Mouse (Mus musculus): ENCODE data around the gene Eya2. TPM values are rescaled to one million over a fixed set of nuclear protein-coding genes. Genes with fewer than 3 reads are reported as not detected.
A peak's percentile ranks its signal among the peaks of the same experiment; 100 is the strongest.

Eya2 gene
- polyA plus RNA-seq, 2 experiments: 18.8 to 32.6 TPM

DNA sequence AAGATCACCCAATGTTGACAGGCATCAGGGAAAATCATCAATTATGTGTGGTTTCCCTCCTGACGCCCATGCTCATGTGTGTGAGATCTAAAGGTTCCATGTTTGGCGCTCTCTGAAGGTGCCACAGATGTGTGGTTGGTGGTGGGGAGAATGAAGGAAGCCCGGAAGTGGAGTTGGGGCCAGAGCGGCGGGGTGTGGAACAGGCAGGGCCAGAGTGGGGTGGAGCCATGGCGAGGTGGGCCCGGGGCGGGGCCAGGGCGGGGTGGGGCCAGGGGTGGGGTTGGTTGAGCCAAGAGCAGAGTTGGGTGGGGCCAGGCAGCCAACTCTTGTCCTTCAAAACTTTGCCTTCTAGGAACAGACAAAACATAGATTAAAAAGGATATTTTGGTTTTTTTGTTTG is 113.4 kb downstream of the Eya2 start:
- H3K4me1 ChIP-seq (ENCODE audit: control insufficient read depth, insufficient read depth, low read length): no peaks in the 10 kb centered on the region
- no peaks in the 10 kb centered on the region for H3K9me3 ChIP-seq (ENCODE audit: control insufficient read depth, low read length)
- ATAC-seq (ENCODE audit: low FRiP score, low read depth) (no peak), DNase-seq (ENCODE audit: low spot score) (no peak)
- no peak overlapping the region for H3K9ac ChIP-seq (ENCODE audit: low read depth, low read length, severe bottlenecking)
- no peaks in the 10 kb centered on the region for H3K27me3 ChIP-seq (ENCODE audit: control insufficient read depth, insufficient read depth, low read length)
- H3K4me2 ChIP-seq (replicated peaks; ENCODE audit: low read depth, low read length, severe bottlenecking): no peak overlapping the region
- H3K27ac ChIP-seq (replicated peaks; ENCODE audit: low read depth, low read length): no peak overlapping the region
- no peak overlapping the region for H3K4me3 ChIP-seq (replicated peaks; ENCODE audit: low read length)
- WGBS: 68% methylated on average over 9 of the region's 9 CpGs
- no peaks in the 10 kb centered on the region for H3K36me3 ChIP-seq (ENCODE audit: control insufficient read depth, insufficient read depth, low read length)
- no peak for TF ChIP-seq POLR2A (IDR thresholded peaks at IDR 0.05; ENCODE audit: borderline replicate concordance, extremely low read depth, insufficient read depth, insufficient read length)

DNA sequence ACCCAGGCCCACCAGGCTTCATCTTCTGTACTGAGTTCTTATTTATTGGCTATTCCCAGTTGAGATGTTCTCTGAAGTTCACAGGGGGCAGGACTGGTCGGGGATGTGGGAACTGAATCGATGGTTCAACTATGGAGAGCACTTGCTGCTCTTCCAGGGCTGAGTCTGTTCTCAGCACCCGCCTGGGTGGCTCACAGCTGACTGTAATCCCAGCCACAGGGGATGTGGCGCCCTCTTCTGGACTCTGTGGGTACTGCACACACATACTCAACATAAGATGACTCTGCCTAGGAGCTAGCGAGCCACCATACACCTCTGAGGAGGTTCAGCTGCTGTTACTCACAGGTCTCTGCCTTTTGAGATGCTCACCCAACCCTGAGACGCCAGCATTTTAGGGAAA is 121.9 kb downstream of the Eya2 start:
- Histone ChIP-seq H3K27me3 (ENCODE audit: control insufficient read depth, insufficient read depth, low read length) (no peaks in the 10 kb centered on the region), H3K36me3 (ENCODE audit: control insufficient read depth, insufficient read depth, low read length) (no peaks in the 10 kb centered on the region), H3K9ac (ENCODE audit: low read depth, low read length, severe bottlenecking) (no peak overlapping the region), H3K27ac (replicated peaks; ENCODE audit: low read depth, low read length) (no peak overlapping the region), H3K4me1 (ENCODE audit: control insufficient read depth, insufficient read depth, low read length) (no peaks in the 10 kb centered on the region), H3K9me3 (ENCODE audit: control insufficient read depth, low read length) (no peaks in the 10 kb centered on the region), H3K4me3 (replicated peaks; ENCODE audit: low read length) (no peak overlapping the region), H3K4me2 (replicated peaks; ENCODE audit: low read depth, low read length, severe bottlenecking) (no peak overlapping the region)
- DNase-seq (ENCODE audit: low spot score): no peak
- no peak for TF ChIP-seq POLR2A (IDR thresholded peaks at IDR 0.05; ENCODE audit: borderline replicate concordance, extremely low read depth, insufficient read depth, insufficient read length)
- WGBS: 86% methylated on average over 6 of the region's 6 CpGs
- ATAC-seq (ENCODE audit: low FRiP score, low read depth): no peak

DNA sequence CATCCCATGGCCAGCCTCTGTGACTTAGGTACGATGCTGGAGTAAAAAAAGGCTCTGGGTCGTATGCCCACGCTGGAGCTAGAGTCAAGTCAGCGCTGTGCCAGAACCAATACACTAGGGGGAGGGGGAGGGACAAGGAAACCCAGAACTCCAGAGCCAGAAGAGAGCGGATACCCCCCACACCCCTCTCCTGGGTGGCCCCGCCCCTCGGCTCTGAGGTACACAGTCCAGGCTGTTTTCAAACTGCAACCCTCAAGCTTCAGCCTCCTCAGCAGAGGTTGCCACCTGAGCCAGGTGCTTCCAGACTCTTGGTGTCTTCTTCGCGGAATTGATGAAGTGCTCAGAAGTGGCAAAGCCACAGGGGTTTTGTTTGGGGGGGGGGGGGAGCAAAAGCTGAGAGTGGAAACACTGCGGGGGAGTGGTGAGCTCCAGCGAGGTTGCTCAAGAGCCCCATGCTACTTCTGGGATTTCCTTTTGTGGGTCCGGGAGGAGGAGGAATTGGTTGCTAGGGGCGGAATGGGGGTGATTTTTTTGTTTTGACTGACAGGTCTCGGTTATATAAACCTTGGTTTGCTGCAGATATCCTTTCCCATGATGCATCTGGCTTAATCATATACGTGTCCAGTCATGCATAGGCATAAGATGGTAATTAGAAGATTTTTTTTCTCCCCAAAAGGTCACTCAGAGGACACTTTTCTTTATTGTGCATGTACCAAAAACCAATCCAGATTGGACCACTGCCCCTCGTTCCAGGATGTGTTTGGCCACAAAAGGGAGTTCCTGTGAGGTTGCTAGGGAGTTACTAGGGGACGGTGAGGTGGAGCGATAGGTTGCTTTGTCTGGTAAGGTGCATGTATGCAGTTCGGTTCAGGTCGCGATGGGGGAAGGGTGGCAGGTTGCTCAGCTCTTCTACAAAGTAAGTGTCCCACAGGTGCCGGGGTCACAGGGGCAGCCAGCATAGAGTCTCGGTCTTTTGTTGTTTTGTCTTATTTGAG is 122.6 kb downstream of the Eya2 start:
- DNase-seq (ENCODE audit: low spot score) (no peak), ATAC-seq (ENCODE audit: low FRiP score, low read depth) (no peak)
- Histone ChIP-seq H3K27ac (replicated peaks; ENCODE audit: low read depth, low read length) (no peak overlapping the region), H3K36me3 (ENCODE audit: control insufficient read depth, insufficient read depth, low read length) (no peaks in the 10 kb centered on the region), H3K4me3 (replicated peaks; ENCODE audit: low read length) (no peak overlapping the region), H3K9me3 (ENCODE audit: control insufficient read depth, low read length) (no peaks in the 10 kb centered on the region), H3K4me1 (ENCODE audit: control insufficient read depth, insufficient read depth, low read length) (no peaks in the 10 kb centered on the region), H3K9ac (ENCODE audit: low read depth, low read length, severe bottlenecking) (no peak overlapping the region), H3K27me3 (ENCODE audit: control insufficient read depth, insufficient read depth, low read length) (no peaks in the 10 kb centered on the region), H3K4me2 (replicated peaks; ENCODE audit: low read depth, low read length, severe bottlenecking) (no peak overlapping the region)
- 71% methylated on average over 23 of the region's 23 CpGs for WGBS
- TF ChIP-seq POLR2A (IDR thresholded peaks at IDR 0.05; ENCODE audit: borderline replicate concordance, extremely low read depth, insufficient read depth, insufficient read length): no peak

DNA sequence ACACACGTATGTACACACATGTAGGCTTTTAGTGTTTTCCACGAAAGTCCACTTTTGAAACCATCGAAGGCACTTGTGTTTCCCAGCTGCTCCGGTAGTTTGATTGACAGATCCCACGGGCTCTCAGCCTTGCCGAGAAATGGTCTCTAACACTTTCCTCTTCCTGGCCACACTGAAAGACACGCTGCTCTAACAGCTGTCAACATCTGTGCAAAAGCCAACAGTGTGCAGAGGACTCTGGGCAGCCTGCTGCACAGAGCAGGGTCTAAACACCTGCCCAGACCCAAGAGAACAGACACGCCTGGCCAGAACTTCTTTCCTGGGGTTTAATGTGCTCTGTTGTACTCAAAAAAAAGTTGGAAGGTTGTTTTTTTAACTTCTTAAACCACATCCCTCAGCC is 124.5 kb downstream of the Eya2 start:
- DNase-seq (ENCODE audit: low spot score) (peak; percentile 48), ATAC-seq (ENCODE audit: low FRiP score, low read depth) (peak; percentile 63; the same call in 1 of the 2 replicates)
- Histone ChIP-seq H3K4me1 (ENCODE audit: control insufficient read depth, insufficient read depth, low read length) (no peaks in the 10 kb centered on the region), H3K9me3 (ENCODE audit: control insufficient read depth, low read length) (no peaks in the 10 kb centered on the region), H3K4me3 (replicated peaks; ENCODE audit: low read length) (no peak overlapping the region), H3K4me2 (replicated peaks; ENCODE audit: low read depth, low read length, severe bottlenecking) (no peak overlapping the region), H3K36me3 (ENCODE audit: control insufficient read depth, insufficient read depth, low read length) (no peaks in the 10 kb centered on the region), H3K27me3 (ENCODE audit: control insufficient read depth, insufficient read depth, low read length) (no peaks in the 10 kb centered on the region), H3K27ac (replicated peaks; ENCODE audit: low read depth, low read length) (no peak overlapping the region), H3K9ac (ENCODE audit: low read depth, low read length, severe bottlenecking) (no peak overlapping the region)
- 63% methylated on average over 8 of the region's 8 CpGs for WGBS
- TF ChIP-seq POLR2A (IDR thresholded peaks at IDR 0.05; ENCODE audit: borderline replicate concordance, extremely low read depth, insufficient read depth, insufficient read length): no peak

DNA sequence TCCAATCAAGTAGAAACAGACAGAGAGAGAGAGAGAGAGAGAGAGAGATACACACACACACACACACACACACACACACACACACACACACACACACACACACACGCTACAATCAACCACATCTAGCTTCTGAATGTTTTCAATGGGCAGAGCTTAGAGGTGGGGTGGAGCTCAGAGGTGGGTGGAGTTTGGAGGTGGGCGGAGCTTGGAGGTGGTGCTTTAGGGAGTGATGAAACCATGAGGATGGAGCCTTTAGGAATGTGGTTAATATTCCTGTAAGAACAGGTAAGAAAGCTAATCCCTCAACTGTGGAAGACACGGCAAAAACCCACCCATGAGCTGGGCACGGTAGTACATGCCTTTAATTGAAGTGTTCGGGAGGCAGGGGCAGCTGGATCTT is 127.1 kb downstream of the Eya2 start:
- H3K9me3 ChIP-seq (ENCODE audit: control insufficient read depth, low read length): no peaks in the 10 kb centered on the region
- 76% methylated on average over 5 of the region's 5 CpGs for WGBS
- no peak overlapping the region for H3K4me2 ChIP-seq (replicated peaks; ENCODE audit: low read depth, low read length, severe bottlenecking)
- H3K27me3 ChIP-seq (ENCODE audit: control insufficient read depth, insufficient read depth, low read length): no peaks in the 10 kb centered on the region
- no peak overlapping the region for H3K4me3 ChIP-seq (replicated peaks; ENCODE audit: low read length)
- TF ChIP-seq POLR2A (IDR thresholded peaks at IDR 0.05; ENCODE audit: borderline replicate concordance, extremely low read depth, insufficient read depth, insufficient read length): no peak
- ATAC-seq (ENCODE audit: low FRiP score, low read depth) (no peak), DNase-seq (ENCODE audit: low spot score) (no peak)
- H3K4me1 ChIP-seq (ENCODE audit: control insufficient read depth, insufficient read depth, low read length): no peaks in the 10 kb centered on the region
- no peak overlapping the region for H3K9ac ChIP-seq (ENCODE audit: low read depth, low read length, severe bottlenecking)
- no peak overlapping the region for H3K27ac ChIP-seq (replicated peaks; ENCODE audit: low read depth, low read length)
- no peaks in the 10 kb centered on the region for H3K36me3 ChIP-seq (ENCODE audit: control insufficient read depth, insufficient read depth, low read length)
